Mouse (Mus musculus): ENCODE results near the gene Gm49673.
"Not testable (repeated sequence)": the region's sequence is repeated elsewhere in the genome, so short reads cannot be mapped to it uniquely, and the experiment has no call there.

Gene Gm49673

DNA sequence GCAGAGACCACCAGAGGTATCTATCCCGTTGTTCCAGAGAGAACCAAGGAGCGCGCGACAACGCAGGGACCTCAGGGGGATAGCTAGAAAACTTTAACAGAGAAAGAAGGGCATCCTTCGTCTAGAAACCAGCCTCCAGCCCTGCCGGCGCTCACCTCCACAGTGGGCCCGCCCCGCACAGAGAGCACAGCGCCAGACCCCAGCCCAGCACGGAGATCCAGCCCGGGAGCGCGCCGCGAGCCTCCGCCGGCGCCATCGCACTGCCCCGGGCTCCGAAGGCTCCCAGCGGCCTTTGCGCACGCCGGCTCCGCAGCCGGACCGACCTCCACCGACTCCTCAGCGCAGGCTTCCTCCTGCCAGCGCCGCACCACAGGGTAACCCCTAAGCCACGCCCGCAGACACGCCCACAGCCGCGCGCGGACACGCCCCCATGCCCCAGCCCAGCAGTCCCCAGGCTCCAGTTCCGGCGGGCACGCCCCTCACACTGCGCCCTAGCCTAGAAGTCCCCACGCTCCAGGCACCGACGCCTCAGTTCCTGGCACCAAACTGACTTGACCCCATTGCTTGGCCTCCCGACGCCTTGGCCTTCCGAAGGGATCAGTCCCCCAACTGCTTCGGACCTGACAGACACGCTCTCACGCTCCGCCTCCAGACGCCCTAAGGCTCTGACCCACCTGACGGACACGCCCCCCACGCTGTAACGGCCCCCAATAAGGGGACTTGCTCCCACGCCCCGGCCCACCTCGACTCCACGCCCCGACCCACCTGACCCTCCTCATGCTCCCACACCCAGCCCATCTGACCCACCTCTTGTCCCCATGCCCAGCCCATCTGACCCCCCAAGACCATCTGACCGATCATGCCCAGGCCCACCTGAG lies at the start of gene Gm49673, which contains the start of gene Rnaset2a:
Gene Gm49673, minus strand, starts transcription at position 350 of the 878 bp plus-strand sequence.
Gene Rnaset2a, minus strand, starts transcription at position 659 of the 878 bp plus-strand sequence.
- DNase-seq, result not testable (repeated sequence)

DNA sequence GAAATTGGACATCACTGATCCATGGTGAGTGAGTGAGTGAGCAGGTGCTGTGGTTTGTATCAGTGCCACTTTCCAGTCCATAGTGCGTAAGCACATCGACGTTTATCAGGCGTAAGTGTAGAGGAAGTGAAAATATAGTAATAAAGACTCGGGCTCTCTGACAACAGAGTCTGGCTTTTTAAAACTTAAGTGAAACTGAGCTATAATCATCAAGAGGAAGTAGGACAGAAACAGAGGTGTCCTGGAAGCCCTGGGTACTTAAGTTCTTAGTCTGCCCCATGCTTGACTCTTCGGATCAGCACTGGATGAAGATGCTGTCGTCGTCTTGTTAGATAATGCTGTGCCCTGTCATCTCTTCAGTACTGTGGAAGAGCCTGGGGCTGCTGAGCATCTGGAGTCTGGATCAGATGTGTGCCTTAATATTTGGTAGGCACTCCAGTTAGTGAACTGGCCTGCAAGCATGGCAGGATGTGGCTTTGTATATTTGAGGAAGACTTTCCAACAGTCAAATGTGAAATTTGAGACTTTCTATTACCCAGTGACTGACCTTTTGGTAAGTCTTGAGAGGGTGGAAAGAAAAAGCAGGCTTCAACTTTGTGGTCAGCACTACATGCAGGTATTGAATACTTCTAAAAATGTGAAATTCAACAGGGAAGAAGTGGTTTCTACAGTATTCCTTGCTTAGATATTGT lies 48.2 kb upstream of the Gm49673 start:
- DNase-seq, result no peak

DNA sequence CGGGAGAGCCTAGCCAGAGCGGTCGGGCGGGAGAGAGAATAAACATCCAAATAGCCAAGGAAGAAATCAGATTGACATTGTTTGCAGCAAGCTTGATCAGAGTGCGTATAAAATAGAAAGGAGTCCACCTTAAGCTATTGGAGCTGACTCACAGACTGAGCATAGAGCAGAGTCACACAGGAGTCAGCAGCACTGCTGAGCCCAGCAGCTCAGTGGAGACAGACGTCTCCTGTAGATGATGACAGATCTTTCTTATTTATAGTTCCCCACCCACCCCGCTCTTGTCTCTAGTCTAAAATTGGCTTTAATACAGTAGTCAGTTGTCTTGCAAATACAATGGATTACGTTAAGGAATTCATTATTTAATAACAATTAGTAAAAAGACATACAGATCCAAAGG lies 46.1 kb upstream of the Gm49673 start:
- DNase-seq, result no peak

DNA sequence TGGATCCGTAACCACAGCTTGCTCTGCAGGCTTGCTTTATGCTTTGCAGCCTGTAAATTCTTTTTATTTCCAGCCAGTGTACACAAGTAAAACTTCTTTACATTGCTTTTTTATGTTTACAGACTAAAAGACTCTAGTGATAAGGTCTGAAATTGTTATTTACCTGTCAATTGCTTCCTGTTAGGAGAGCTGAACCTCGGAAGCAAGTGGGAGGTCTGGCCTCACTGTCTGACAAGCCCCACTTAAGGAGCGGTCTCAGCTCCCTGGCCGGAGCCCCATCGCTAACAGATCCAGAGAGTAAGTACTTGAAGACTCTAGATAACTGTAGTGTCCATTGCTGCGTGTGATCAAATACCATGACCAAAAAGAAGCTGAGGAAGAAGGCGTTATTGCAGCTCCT lies 36.6 kb upstream of the Gm49673 start:
- DNase-seq, result no peak

DNA sequence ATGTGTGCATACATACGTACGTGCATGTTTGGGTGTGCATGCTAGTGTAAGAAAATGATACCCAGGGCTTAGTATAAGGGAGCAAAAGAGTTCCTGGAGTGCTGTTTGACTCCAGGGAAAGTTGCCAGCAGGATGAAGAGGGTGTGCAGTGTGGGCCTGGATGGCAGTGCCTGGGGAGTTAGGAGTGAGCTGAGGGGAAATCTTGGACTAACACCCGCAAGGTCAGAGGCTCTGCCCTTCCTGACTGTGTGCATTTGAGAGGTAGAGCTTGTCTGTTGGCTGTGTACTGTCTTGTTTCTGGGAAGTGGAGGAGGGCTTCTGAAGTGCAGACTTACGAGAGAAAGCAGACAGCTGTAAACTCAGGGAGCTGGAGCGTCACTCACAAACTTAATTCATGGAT lies 36.2 kb upstream of the Gm49673 start:
- DNase-seq, result no peak

DNA sequence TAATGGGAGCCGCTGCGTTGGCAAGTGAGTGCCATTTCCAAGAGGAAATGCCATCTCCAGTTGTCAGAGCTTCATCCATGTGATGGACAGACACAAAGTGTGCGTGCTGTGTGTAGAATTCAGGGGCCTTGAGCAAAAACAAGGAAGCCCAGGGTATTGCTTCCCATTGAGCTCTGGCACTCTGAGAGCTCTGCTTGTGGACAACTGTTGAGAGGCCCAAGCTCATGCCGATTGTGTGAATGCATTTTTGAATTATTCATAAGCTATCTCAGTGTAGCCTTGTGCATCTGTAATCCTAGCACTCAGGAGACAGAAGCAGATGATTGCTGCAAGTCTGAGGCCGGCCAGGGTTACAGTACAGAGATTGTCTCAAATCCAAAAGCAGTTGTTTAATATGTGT lies 29.5 kb upstream of the Gm49673 start:
- no peak for DNase-seq

DNA sequence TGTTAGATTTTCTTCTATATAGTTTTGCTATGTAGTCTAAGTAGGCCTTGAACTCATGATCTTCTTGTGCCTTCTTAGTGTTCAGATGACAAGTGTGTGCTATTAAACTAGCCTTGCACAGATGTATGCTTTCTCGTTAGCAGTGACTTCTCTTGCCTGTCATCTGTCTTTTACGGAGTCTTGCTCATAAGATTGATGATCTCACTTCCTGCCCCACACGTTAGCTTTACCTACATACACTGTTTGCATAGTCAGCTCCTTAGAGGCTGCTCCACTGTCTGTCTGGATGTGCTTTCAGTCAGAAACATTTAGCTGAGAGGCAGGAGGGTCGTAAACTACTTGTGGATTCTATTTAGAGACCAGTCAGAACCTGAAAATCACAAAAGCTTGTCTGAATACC lies 23.5 kb upstream of the Gm49673 start:
- DNase-seq, result no peak

DNA sequence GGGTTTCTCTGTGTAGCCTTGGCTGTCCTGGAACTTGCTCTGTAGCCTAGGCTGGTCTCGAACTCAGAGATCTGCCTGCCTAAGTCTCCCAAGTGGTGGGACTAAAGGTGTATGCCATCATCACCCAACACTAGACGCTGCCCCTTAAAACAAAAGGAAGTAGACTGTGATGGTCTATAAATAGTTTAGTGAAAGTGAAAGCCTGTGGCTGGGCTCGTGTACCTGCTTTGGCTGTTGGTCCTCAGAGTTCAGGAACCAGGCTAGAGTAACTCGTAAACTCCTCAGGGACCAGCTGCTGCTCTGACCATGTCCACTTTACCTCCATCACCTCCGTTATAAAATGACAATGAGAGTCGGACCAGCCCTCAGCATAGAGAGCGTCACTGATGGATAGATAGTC lies 22.7 kb upstream of the Gm49673 start:
- no peak for DNase-seq

DNA sequence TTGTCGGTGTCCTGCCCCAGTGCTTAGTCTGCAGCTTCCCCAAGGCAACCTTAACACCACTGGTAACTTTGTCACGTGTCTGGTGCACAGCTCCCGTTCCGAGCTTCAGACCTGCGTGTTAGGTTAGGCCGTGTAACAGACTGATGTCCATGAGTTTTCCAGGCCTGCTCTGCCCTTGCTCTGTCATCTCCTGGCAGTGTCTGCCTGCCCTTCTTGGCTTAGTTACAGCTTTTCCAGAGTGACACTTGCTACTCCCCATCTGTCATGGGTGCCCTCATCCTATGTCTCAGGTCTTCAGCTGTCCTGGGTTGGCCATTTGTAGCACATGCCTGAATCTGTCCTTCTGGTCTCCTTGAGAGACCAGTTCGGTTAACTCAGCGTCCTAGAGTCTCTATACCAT lies 19.8 kb upstream of the Gm49673 start:
- peak; percentile 35 for DNase-seq

DNA sequence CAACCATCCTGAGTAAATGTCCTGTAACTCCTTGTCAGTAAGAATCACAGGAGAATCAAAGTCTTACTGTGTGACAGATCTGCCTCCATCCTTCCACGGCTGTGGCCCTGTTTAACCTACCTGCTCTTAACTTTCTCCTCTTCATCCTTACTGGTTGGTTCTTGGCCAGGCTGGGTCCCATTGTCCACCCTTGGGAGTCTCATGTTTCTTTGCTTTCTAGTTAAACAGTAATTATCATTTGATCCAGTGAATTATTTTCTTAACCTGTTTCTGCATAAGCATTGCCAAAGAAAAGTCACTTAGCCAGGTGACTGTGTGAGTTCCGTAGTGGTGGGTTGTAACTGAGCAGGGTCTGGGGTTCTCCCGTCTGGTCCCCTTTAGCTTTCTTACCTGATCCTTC lies 18.9 kb upstream of the Gm49673 start:
- DNase-seq, result not testable (repeated sequence)

DNA sequence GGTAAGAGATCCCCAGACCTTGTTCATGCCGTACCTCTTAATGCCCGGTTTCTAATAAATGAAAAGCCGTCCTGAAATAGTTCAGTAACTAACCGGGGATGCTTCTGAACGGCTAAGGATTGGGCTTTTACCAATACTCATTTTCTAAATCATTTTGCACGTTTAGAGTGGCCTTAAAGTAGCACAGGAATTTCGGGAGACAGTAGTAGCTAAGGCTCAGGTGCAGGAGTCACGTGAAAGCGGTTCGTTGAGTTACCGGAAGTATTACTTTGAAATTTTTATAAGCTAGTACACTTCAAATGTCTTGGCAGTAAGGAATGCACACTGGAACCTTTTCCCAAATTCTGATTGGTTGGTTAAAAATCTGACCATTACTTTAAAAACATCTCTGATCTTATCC lies 18.4 kb upstream of the Gm49673 start:
- not testable (repeated sequence) for DNase-seq

DNA sequence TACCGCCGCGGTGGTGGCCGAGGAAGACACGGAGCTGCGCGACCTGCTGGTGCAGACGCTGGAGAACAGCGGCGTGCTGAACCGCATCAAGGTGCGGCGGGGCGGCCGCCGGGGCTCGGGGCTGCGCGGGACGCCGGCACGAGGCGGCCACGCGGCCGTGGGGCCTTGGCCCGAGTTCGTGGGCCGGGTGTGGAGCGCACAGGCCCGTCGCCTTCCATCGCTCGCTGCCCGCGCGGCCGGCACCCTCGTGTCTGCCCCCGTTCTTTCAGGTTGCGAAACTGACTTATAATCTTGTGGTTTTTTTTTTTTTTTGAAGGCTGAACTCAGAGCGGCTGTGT lies 18.0 kb upstream of the Gm49673 start:
- DNase-seq, result peak; percentile 43

DNA sequence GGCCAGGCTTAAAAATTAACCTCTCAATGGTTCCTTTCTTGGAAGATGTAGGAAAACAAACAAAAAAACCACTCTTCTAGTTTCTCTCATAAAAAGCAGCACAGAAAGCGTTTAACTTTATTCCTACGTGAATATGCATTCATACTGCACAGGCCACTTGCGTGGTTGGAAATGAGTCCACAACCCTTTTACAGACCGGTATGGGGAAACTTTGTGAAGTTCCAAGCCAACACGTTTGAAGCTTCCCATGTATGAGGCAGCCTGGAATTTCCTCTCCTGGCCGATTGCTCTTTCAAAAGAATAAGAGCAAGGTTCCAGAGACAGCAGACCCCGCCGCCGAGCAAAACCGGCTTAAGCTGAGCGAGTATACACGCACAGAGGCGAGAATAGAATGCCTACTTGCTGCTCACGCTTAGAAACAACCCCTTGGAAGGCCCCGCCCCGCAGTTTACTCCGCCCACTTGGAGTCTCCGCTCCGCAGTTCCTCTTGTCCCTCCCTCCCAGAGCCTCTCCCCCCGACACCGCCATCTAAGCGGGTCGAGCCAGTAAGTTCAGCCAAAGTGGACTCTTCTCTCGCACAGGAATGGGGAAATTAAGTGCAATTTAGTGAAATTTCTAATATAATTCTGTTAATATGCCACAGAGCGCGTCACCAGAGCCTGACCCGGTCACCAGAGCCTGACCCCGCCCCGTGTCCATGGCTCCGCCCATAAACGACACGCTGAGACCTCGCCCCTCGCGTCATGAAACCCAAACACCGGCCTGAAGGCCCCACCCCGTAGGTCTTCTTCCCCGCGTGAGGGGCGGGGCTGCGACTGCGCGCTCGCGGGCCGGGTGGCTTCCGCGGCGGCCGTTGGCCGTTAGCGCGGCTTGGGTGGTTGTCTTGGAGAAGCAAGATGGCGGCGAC lies 17.4 kb upstream of the Gm49673 start, which contains the start of gene Fgfr1op:
Gene Fgfr1op, plus strand, starts transcription at position 801 of the 907 bp plus-strand sequence.
- peak; percentile 76 for DNase-seq

DNA sequence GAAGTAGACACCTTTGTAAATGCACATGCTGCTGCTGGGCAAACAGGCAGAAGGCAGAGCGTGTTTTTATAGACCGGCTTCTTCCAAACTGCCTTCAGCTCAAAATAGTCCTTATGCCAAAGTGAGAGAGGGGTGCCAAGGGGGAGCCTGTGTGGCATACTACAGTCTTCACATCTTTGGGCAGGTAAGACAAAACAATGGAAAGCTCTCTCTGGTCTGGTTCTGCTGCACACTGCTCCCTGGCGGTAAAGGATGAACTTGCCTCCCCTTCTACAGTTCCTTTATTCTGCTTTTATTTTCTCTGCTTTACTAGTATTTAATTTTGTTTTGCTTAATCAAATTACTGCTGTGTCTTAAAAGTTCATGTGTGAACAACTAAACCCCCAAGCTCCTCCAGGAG lies 13.4 kb upstream of the Gm49673 start:
- DNase-seq, result not testable (repeated sequence)

DNA sequence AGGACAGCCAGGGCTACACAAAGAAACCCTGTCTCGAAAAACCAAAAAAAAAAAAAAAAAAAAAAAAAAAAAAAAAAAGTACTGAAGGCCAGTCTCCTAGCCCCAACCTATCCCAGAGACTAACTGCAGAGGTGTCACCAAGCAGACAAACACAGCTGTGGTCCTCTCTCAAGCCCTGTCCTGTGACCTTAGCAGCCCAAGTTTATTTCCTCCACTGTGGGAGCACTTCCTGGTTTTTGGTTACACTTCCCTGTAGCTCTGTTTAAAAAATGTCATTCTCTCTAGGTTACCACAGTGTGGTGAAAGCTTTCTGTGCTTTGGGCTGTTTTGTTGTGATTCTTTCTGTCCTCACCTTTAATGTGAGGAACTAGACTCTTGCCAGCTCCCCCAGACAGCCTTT lies 11.0 kb upstream of the Gm49673 start:
- DNase-seq, result not testable (repeated sequence)

DNA sequence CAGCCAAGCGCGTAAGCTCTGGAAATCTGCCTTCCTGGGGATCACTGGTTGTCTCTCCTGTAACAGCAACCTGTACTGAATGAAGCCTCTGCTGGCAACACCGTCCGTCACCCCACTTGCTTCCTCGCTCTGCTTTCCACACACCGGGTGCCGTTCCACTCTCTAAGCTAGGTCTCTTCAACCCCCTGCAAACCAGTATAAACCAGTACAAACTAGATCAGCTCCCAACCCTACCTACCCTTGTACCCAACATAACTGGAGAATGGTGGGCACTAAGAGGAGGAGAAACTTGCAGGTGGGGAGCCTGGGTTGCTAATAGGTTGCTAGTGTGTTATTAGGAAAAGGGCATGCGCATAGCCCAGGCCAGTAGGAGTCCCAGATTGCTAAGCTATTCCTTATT lies 8.4 kb upstream of the Gm49673 start:
- not testable (repeated sequence) for DNase-seq

DNA sequence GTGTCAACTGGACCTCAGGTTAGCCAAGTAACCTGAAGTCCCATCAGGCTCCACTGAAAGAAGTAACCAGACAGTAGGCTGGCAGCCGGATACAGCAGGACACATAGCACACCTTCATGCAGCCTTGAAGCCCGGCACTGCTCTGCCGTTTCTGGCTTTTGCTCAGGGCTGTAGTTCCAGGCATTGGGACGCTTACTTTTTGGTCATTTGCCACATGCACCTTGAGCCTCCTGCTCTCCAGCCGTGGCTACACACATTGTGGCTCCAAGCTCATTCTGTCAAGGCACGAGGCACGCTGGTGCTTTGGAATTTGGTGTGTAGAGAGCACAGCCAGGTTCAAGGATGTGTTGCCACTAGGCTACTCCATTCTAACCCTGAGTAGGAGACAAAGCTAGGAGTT lies 7.4 kb upstream of the Gm49673 start:
- not testable (repeated sequence) for DNase-seq

DNA sequence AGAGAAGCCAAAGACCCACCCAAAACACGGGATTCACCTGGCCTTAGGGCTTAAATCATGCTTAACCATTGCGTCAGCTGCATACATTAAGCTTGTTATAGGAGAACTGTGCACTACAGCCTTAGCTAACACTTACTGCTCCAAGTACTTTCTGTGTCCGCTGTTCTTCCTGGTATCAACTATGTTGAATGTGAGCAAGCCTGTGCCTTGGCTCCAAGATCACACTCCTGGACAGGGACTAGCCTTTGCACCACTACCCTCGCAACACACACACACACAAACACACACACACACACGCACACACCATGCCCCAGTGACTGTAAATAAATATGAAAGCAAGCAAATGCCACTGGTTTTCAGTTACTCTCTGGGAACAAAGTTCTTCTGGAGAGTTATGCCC lies 657 bp downstream of the Gm49673 start:
- DNase-seq, result not testable (repeated sequence)

DNA sequence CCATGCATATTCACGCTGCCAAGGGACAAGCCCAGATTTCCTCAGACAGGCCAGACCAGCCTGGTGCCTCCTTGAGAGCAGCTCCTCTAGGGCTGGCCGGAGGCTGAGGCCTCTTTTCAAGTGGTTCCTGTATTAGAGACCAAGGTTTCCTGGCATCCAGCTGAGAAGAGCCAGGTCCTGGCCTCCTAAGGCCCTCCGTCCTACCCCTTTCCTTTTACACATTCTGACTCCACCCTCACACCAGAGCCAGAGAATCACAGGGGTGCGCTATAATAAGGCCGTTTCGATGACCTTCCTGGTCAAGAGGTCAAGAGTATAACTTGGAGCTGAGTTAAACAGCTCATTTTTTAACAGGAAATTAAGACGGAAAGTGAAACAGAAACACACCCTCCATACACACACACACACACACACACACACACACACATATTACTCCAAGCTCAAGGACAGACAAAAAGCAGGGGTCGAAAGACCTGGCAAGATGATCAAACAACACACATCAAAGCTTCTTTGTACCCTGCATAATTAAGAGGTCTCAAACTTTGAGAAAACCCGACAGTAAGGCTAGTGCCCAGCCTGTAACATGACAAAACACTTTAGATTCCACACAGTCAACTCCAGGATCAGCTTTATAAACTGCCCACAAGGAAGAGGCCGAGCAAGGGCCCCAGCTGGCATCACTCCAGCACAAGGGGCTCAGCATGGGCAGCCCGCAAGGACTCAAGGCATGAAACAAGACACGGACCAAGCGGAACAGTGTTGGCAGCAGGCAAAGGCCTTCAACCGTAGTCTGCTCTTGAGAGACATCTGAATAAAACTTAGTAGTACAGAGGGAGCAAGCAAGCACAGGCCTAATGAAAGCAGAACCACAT lies 3.5 kb downstream of the Gm49673 start:
- DNase-seq, result not testable (repeated sequence)

DNA sequence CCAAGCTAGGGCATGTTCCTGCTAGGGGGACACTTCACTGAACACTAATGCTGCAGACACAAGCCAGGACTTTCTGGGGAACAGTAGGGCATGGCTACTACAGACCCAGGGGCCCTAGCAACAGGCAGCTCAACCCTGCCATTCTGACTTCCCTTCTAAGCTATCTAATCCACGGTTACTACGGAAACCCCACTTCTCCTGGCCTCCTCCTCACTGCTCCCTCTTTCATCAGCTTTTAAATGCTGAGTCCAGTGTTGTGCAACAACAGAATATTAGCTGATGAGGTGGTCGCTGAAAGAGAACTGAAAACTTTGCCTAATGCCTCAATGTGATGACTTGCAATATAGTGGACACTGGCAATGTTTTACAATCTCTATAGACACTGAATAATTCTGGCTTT lies 7.4 kb downstream of the Gm49673 start:
- not testable (repeated sequence) for DNase-seq

DNA sequence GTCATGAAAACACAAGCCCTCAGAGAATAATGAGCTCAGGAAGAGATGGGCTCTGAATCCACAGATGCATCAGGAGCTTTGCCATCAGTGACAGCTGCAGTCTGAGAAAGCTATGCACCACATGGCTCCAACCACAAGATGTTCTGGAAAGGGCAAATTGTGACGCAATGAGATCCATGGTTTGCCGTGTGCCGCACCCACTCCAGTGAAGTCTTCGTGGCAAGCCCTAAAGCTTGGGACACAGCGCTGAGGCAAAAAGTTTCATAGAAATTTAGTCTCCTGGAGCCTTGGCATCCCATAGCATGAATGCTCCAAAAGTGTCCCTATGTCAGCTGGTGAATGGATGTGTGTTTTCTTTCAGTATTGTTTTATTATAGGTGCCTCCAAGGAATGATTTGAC lies 9.5 kb downstream of the Gm49673 start:
- DNase-seq, result not testable (repeated sequence)

DNA sequence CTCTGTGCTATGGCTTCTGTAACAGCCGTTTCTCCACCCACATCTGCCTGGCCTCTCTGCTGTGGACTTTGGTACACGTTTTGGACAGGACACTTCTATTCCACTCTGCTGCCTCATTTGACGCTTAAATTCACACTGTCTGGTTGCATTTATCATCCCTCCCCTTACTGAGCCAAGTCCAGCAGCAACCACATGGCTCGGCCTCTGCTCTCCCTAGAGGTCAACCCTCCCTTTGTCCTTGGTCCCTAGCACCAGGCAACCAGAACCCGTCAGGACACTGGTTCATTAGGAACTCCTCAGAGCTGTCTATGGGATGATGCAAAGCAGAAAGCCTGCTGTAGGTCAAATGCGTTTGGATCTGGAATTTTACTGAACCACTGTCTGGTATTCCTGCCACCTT lies 16.7 kb downstream of the Gm49673 start:
- DNase-seq, result not testable (repeated sequence)

All from cerebellum, adult 11 months (tissue).